19 mouse cellular contexts compared by ENCODE assay signal in the genomic region with DNA sequence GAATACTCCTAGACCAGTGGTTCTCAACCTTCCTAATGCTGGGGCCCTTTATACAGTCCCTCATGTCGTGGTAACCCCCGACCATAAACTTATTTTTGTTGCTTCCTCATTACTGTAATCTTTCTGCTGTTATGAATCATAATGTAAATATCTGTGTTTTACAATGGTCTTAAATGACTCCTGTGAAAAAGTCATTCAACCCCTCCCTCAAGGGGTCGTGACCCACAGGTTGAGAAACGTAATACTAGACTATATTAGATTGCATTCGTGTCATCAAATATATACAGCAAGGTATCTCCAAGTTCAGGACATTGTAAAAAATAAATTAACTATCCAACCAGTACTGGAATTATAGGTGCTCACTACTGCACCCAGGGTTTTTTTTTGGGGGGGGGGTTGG. TPM values are rescaled to one million over a fixed set of nuclear protein-coding genes. Genes with fewer than 3 reads are reported as not detected.
"Had no signal": no experiment of that assay in that cellular context is flagged by ENCODE, and none has a peak within 500 bp of the region (broad histone marks: within the 10 kb centered on the region; RNA-seq: fewer than 3 reads in every experiment).

No protein-coding gene starts in this region.

- H3K9me3 ChIP-seq: lung, embryonic 15.5 days; megakaryocyte, embryonic 14.5 days; midbrain, embryonic 12.5 days; neural tube, embryonic 12.5 days had no signal

- H3K4me3 ChIP-seq: lung, embryonic 15.5 days; megakaryocyte, embryonic 14.5 days; midbrain, embryonic 12.5 days; neural tube, embryonic 12.5 days had no signal

- H3K4me1 ChIP-seq: neural tube, embryonic 12.5 days had no signal

- H3K36me3 ChIP-seq: lung, embryonic 15.5 days; midbrain, embryonic 12.5 days; neural tube, embryonic 12.5 days had no signal

- DNase-seq: liver, postnatal 0 days; lung, adult 2 months; lung, postnatal 14 days; lung, postnatal 36 days; midbrain, embryonic 14.5 days; right cerebral cortex, postnatal 14 days; right cerebral cortex, postnatal 4 days; spleen, adult 18-20 months; thymus, adult 18-20 months; thymus, postnatal 14 days; thymus, postnatal 36 days had no signal

- H3K4me2 ChIP-seq: lung, embryonic 15.5 days; midbrain, embryonic 12.5 days; neural tube, embryonic 12.5 days had no signal

- ATAC-seq: liver, postnatal 0 days; lung, postnatal 0 days had no signal

- H3K27me3 ChIP-seq: neural tube, embryonic 12.5 days had no signal

- H3K27ac ChIP-seq: lung, embryonic 15.5 days; macrophage; midbrain, embryonic 12.5 days; neural tube, embryonic 12.5 days had no signal

- H3K9ac ChIP-seq: liver, postnatal 0 days; lung, embryonic 15.5 days; midbrain, embryonic 12.5 days; neural tube, embryonic 12.5 days had no signal

RNA-seq across cellular contexts. Expression of gene Prkaa2, which starts 3.4 kb away (rescaled TPM):
- total RNA-seq: monocyte, adult 5-6 weeks had no signal

RNA-seq across cellular contexts. Expression of gene Plpp3, which starts 44.1 kb away (rescaled TPM):
- total RNA-seq: megakaryocyte progenitor cell, adult 5-6 weeks had no signal
